Mouse (Mus musculus): ENCODE results near the gene Bcar1.

Bcar1 gene

DNA sequence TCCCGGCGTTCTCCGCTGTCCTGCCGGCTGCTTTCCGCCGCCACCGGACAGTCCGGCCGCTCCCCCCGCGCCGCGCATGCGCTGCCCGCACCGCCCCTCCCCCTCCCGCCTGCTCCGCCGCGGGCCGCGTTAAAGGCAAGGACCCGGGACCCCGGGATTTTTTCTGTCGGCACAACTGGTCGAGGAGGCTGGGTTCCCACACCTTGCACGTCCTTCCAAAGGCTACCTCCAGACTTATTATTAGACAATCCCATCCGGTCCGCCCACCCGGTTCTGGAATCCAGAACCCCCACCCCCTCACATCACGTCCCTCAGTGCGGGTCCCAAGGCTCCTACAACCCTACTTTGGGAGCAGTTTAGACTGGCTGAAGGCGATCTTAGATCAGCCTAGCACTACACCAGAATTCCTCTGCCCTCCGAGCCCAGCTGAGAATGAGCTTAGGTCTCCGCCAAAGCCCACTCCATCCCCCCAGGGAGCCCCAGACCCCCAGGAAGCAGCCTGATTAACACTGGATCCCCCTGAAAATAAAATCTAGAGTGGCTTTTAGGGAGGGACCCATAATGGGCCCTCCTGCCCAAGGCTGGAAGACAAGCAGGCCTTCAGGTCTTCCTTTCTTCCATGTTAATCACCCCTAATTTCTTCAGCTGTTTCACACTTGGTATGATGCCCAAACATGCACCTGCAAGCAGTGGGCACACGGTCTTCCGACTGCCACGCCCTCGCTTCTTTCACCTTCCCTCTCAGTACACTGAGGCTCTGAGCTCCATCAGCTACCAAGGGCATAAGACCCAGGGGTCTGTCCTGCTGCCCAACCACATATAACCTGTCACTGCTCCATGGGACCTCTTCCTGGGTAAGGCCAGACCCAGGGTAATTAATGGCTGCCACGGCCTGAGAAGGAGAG lies at the start of gene Bcar1:
TSS of gene Bcar1 (minus strand) at position 18 of the 905 bp plus-strand sequence.
- DNase-seq (ENCODE audit: low read depth, low spot score): peak; percentile 70

DNA sequence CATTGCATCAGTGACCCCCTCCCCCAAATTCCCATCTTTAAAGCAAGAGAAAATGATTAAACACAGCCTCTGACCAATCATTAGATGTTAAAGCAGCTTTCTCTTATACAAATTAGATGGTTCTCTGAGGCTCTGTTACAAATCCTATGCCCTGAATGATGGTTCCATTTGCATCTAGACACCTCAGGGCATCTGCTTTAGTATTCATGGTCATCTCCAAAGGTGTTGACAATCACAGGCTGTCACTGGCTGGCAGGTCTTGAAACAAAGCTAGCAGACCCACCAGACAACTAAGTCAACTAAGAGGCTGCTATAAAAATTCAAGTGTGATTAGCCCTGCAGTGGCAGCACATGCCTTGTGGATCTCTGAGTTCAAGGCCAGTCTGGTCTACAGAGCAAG lies 46.0 kb upstream of the Bcar1 start:
- DNase-seq (ENCODE audit: low read depth, low spot score): no peak

DNA sequence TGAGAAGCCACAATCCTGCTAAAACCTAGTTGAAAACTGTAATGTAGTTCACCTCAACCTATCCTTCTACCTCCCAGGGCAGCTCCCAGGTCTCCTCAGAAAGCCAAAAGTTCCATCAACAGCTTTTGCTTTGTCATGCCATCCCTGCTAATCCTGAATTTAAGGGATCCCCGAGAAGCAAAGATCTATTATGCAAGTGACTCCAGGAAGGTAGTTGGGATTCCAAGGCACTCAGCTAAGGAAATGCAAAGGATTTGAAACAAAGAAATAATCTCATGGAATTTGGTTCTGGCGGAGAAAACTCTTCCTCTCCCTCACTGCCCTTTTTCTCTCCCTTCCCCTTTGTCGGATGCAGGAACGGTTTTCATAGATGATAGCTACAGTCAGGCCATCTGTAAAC lies 45.6 kb upstream of the Bcar1 start:
- no peak for DNase-seq (ENCODE audit: low read depth, low spot score)

DNA sequence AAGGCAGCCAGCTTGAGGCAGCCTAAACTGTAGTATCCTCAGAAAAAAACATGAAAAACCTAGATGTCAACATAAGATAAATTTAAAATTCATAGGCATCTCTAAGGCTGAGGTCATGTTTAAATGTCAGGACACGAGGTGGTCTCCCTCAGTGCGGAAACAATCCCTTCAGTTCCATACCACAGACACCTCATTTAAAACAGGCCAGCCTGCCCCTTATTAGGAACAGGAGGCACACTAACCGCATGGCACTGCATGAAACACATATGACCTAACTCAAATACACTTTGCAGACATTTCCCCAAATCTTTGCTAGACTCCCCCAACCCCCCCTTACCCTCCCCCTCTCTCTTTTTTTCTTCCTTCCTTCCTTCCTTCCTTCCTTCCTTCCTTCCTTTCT lies 44.9 kb upstream of the Bcar1 start:
- no peak for DNase-seq (ENCODE audit: low read depth, low spot score)

DNA sequence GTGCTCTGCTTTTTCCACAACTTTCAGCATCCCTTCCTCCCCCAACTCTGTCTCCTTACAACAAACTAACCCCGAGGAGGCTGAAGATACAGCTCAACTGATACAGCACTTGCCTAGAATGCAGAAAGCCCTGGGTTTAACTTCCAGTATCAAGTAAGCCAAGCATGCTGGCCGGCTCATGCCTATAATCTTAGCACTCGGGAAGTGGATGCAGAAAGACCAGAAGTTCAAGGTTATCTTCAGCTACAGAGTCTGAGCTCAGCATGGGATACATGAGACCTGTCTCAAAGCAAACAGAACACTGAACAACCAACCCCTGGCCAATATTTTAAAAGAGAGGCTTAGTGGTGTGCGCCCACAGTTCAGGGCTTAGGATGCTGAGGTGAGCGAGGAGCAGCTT lies 44.5 kb upstream of the Bcar1 start:
- DNase-seq (ENCODE audit: low read depth, low spot score): no peak

DNA sequence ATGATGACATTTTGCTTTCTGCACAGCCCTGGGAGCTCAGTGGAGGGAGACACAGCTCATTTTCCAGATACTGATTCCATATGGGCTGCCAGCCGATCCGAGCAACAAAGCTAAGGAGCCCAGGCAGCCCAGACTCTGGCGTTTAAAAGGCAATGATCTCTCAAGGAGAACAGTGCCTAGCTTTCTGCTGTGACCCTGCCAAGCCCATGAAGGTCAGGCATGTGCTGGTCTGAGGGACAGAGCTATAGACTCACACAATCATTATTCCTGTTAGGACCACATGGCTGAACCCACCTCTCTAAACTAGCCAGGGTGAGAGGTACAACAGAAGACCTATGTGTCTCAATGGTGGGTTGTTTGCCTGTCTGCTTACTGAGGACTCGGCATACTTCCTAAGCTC lies 44.1 kb upstream of the Bcar1 start:
- no peak for DNase-seq (ENCODE audit: low read depth, low spot score)

DNA sequence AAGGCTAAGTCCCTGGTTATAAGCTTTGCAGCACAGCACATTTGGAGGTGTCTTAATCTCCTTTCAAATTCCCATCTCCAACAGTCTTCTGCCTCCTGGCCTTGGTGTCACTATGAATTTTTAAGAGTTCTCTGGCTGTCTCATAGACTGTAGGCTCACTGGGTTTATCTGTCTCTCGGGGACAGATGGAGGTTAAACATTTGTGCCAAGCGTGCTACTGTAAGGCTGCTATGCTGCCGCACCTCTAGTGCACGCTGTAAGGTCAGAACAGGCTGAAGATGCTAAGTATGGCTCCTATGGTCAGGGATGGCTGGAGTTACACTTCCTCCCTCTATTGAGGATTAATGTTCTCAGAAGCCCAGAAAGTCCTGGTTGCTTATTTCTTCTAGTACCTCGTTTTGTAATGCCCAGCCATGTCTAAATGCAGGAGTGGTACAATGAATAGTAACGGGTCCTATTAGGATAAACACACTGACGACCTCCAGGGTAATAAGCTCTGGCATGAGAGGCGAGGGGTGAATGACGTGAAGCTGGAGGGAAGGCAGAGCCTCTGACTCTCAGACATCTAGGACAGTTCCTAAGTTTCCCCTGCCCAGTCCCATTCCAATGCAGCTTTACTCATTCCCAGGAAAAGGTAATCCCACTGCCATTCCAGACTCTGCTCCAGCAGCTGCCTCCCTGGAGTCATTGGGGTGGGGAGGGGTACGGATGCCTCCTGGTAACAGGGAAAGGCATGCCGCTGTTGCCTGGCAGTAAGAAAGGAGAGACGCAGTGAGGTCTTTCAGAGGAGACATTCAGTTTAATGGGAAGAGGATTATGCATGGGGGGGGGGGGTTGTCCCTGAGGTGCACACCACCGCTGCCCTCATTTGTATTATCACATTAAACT lies 43.3 kb upstream of the Bcar1 start:
- no peak for DNase-seq (ENCODE audit: low read depth, low spot score)

DNA sequence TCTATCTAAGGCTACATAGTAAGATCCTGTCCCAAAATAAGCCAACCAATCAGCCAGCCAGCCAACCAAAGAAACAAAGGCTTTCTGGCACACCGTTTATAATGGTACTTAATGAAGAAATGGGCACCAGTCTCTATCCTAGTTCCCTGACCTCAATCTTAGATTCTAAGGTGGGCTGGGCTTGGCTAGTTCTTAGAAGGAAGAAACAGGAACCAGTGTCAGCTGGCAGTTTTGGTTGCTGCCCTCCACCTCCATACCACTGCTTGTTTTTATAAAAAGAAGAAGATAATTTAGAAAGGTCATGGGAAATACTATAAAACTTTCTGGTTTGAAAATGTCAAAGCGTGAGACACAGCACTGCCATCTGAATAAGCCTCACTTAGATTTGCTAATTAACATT lies 42.5 kb upstream of the Bcar1 start:
- DNase-seq (ENCODE audit: low read depth, low spot score): no peak

DNA sequence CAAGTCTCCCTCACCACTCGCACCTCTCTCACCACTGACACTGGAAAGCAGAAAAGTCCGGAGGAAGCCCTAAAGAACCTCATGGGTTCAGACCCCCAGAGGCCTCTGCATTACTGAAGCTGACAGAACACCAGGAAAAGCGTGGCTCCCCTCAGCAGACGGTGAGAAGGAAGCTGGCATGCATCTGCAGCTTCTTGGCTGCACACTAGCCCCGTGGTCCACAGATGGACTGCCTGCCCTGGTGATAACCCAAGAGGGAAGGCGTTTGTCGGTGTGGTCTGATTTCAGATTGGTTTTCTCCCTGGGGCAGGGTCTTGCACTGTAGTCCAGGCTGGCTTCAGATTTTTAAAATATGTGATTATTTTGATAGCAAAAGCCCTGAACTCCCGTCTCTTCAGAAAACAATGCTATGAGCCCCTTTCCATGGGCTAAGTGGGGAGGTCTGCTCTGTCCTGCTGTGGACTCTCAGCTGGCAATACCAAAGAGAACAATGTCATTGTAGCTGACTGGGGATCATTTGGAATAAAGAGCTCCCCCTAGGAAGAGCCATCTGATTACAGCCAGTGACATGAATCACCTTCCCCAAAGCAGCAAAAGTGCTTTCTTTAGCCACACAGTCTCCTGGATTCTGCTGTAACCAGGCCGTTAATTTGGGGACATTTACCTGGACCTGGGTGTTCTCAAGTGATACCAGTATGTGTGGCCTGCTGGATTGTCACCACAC lies 39.2 kb upstream of the Bcar1 start:
- DNase-seq (ENCODE audit: low read depth, low spot score): no peak

DNA sequence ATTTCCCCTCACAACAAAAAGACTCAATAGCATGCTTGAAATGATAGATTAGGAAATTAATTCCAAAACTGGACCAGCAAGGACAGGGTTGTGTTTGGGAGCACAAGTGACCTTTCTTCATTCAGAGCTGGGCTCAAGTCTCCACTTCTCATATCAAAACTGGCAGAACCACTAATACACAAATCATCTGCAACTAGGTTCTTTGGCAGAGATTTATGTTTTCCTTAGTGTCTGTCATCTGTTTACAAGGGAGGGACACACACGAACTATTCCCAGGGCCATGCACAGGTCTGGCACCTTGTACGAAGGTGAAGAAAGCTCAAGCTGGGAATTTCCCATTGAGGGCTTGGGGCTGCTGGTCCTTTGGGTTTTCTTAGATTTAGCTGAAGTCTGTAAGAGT lies 38.6 kb upstream of the Bcar1 start:
- DNase-seq (ENCODE audit: low read depth, low spot score): no peak

DNA sequence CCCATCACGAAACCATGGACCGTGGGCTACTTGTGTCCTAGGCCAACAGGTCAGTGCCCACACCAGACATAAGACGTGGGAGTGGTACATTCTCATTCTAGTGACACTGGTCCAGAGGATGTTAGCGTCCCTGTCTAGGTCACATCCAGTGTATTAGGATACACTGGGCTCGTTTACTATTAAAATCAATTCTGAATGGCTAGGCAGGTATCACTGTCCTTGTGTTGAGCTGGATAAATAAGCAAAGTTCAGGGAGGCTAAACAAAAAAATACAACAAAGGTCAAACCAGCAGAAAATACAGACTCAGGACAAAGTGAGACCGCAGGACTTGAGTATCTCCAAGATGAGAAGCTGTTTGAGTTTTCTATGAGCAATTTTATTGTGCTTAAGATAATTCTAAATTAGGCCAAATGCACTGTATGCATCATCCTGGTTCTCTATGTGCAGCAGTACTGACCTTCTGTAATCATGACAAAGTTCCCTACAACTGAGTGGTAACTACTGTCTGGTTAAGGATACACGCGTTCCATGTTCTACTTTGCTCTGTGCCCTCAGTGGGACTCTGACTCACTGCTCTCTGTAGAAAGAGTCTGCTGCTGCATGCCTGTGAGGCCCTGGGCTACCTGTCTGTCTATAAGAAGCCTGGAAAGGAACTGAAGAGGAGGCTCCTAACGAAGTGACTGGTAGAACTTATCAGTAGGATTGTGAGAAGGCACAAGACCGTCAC lies 37.3 kb upstream of the Bcar1 start:
- no peak for DNase-seq (ENCODE audit: low read depth, low spot score)

DNA sequence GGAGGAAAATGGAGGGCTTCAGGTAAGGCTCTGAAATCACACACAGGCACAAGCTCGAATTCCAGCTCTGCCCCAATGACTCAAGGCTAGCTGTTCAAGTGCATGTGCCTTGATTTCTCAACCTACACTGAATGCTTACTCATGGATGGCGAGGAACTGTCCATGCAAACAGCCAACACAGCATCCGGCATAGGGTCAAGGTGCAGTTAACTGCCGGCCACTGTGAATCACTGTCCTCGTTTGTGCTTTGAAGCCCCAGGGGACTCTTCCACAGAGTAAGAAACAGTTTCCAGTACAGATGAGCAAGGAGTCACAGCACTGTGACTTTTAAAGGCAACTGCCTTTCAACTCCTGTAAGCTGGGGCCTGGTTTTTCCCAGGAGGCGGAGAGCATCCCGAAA lies 36.1 kb upstream of the Bcar1 start:
- no peak for DNase-seq (ENCODE audit: low read depth, low spot score)

DNA sequence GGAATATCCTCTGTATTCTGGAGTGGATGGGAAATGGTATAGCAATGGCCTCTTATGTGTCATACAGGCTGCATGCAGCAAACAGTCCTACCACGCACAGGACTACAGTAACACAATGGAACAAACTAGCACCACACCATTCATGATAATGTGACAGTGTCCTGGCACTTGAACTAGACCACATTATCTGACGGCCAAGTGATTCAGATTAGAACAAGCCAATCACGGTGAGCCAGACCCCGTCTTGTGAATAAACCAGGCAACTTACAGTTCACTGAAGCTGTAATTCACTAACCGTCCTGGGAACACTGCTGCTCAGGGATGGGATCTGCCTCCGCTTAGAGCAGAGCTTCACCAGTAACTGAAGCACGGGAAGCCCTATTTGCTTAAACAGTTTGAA lies 35.2 kb upstream of the Bcar1 start:
- DNase-seq (ENCODE audit: low read depth, low spot score): no peak

DNA sequence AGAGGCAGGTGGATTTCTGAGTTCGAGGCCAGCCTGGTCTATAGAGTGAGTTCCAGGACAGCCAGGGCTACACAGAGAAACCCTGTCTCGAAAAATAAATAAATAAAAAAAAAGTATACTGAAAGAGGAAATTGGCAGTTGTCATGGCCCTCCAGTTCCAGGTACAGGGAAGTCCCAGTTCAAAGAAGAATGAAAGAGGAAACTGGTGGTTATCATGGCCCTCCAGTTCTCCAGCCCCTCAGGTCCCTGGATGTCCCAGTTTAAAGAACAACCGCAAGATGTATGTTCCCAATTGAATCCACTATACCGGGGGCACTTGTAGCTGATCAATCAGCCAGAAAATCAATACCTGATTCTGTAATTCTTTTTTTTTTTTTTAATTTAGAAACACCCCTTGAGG lies 32.9 kb upstream of the Bcar1 start:
- no peak for DNase-seq (ENCODE audit: low read depth, low spot score)

DNA sequence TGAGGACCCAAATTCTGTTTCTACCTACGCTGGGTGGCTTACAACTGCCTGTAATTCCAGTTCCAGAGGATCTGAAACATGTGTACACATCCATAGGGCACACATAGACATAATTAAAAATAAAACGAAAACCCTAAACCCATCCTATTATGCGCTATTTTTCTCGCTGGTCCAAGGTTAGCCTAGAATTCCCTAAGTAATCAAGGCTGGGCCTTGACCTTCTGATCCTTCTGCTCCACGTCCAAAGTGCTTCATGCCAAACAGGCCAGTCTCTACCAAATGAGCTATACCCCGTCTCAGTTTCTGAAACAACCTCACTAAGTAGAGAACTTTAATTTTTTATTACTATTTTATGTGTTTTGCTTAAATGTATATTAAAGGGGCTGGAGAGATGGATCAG lies 32.2 kb upstream of the Bcar1 start:
- DNase-seq (ENCODE audit: low read depth, low spot score): no peak

DNA sequence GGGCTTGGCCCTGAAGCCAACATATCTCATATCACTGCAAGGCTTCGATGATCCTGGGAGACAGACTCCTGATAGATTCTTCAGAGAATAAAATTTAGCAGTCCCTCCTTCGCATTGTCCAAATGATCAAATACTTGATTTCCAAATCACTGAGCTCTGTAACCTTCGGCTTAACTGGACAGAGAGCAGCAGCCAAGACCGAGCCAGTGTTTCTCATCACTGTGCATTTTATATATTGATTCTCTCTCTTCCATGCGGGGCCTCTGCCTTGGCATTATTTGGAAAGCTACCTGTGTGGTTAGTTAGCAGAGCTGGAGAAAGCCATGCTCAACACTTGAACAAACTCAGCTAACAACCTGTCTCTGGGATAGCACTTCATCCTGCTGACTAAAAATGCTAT lies 29.9 kb upstream of the Bcar1 start:
- no peak for DNase-seq (ENCODE audit: low read depth, low spot score)

DNA sequence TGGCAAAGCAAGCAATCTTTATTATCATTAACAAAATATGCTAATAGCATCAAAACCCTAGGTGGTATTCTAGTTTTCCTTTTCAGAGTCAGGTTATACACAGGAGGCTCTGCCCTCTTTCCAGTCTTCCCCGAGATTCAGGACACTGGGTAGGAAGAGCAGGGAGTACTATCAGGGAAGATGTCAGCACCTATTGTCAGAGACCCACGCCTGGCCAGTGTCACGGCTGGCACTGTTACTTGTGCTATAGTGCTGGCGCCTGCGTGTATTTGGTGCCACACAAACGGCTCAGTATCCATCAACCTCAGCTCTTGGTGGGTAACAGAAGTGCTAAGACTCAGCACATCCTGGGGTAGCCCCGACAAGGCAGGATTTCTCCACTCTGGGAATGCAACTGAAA lies 29.4 kb upstream of the Bcar1 start:
- no peak for DNase-seq (ENCODE audit: low read depth, low spot score)

DNA sequence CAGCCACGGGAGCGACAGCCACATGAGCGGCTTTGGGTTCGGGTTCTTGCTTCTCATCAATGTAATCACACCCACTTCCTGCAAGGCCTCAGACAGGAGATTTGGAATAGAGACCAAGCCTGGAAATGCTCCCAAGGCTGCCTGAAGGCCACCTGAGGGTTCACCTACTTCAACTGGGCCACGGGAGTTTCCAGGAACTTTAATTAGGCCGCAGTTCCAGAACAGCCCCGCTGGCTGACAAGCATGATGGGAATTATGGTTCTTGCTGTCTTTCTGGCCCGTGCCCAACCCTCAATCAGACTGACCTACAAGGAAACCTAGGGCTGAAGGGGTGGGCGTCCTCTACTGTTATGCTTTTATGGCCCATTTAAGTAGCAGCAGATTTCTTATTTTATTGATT lies 28.5 kb upstream of the Bcar1 start:
- no peak for DNase-seq (ENCODE audit: low read depth, low spot score)

DNA sequence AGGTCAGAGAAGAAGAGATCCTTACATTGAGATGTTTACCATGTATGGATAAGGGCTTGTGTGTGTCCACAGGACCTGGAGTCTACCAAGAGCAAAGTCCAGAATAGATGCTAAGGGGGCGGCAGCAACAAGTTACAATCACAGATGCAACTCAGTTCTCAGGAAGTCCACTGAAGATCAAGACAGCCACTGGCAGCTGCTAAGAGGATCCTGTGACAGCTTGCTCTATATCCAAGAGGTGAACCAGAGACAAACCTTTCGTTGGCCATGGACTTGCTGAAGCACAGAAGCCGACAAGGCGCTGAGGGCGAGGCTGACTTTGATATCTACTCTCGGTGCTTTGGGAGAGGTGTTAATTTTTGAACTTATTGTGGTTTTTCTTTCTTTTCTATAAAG lies 28.0 kb upstream of the Bcar1 start:
- no peak for DNase-seq (ENCODE audit: low read depth, low spot score)

DNA sequence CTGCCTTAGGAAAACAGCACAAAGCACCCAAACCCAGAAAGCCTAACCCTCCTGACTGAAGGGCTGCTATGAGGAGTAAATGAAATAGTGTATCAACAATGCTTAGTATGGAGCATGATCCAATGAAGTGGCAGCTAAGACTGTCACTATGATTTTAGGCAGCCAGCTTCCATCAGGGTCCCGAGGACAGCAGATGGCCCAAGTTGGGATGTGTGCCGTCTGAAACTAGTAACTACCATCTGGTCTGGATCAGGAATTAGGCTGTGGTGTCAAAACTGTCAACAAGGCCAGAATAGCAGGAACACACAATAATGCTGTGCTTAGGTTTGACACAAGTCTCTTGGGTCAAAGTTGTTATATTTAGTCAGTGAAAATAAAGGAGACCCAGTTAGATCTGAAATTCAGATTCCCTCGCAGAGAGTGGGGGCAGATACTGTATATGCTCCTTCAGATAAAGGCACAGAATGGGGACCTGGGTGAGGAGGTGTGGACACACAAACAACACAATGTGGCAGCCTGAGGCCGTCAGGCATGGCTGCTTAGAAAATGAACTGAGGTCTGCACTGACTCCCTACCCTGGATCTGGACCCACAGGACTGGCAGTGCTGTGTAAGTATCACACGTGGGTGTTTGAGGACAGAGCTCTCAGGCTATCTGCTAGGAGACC lies 27.5 kb upstream of the Bcar1 start:
- no peak for DNase-seq (ENCODE audit: low read depth, low spot score)

All from retina, postnatal 7 days (tissue).